Mouse (Mus musculus) induced T-regulatory cell, adult 2 months (primary cell): ENCODE measurements at regions not wholly inside any gene's neighbourhood (a gene's known extent, or its start where the extent isn't known, plus 50 kb on each side); places are given as distances from the start of the nearest gene placed in this dataset.
"Not testable (repeated sequence)": the region's sequence is repeated elsewhere in the genome, so short reads cannot be mapped to it uniquely, and the experiment has no call there.

Source experiments
- DNase-seq: peaks from one replicate; pipeline ENCODE4 v3.0.0-alpha.2; 2012; ENCODE audit warnings: low read depth

GRCm38 (mm10) chr10:33715701-33716250 is 70.7 kb downstream of the Sult3a2 start:
- DNase-seq = no peak

GRCm38 (mm10) chr10:33708656-33709055 is 77.8 kb downstream of the Sult3a2 start:
- not testable (repeated sequence) for DNase-seq

GRCm38 (mm10) chr10:33704245-33704644 is 79.7 kb upstream of the Clvs2 start:
- not testable (repeated sequence) for DNase-seq

- peak; percentile 14 for DNase-seq
Observed at GRCm38 (mm10) chr10:33703420-33703819, 78.9 kb upstream of the Clvs2 start.
